Mouse (Mus musculus) heart, embryonic 13.5 days (tissue): Measurements from ENCODE around the gene Tanc1. TPM values are rescaled to one million over a fixed set of nuclear protein-coding genes. Genes with fewer than 3 reads are reported as not detected.

ENCODE experiments used
- ATAC-seq: fragments of 200-750 bp; cut with Nextera tagmentation; 2 replicates; pipeline ENCODE4 v1.8.0; 2017; ENCODE audit warnings: moderate TSS enrichment; ENCODE audit not compliant: insufficient number of reproducible peaks, low FRiP score, low TSS enrichment; ENCODE audit errors: extremely low read depth
- H3K27ac ChIP-seq: fragments of 300-500 bp; sonication (generic); replicated peaks from 2 replicates; pipeline ENCODE4 v1.5.1; 2015; ENCODE audit warnings: moderate library complexity, mild to moderate bottlenecking, inconsistent platforms
- H3K27me3 ChIP-seq: fragments of 300-500 bp; sonication (generic); replicated peaks from 2 replicates; pipeline ENCODE4 v1.6.1; 2015; ENCODE audit warnings: mild to moderate bottlenecking, inconsistent platforms
- H3K36me3 ChIP-seq: fragments of 300-500 bp; sonication (generic); 2 replicates; pipeline ENCODE4 v1.6.1; 2015; ENCODE audit warnings: mild to moderate bottlenecking, inconsistent platforms
- H3K4me1 ChIP-seq: fragments of 300-500 bp; sonication (generic); 2 replicates; pipeline ENCODE4 v1.6.1; 2015; ENCODE audit warnings: inconsistent platforms
- H3K4me2 ChIP-seq: fragments of 300-500 bp; sonication (generic); 2 replicates; pipeline ENCODE4 v1.6.1; 2015; ENCODE audit warnings: inconsistent platforms, mild to moderate bottlenecking, moderate library complexity
- H3K4me3 ChIP-seq: fragments of 300-500 bp; sonication (generic); 2 replicates; pipeline ENCODE4 v1.5.1; 2015; ENCODE audit warnings: moderate library complexity, mild to moderate bottlenecking, inconsistent platforms
- H3K9ac ChIP-seq: fragments of 300-500 bp; sonication (generic); 2 replicates; pipeline ENCODE4 v1.6.1; 2015; ENCODE audit warnings: inconsistent platforms, mild to moderate bottlenecking, moderate library complexity
- H3K9me3 ChIP-seq: fragments of 300-500 bp; sonication (generic); 2 replicates; pipeline ENCODE4 v1.6.1; 2016; ENCODE audit warnings: inconsistent platforms
- WGBS: fragments of 180-500 bp; shearing (Covaris S2); methylation state at CpG from one replicate; pipeline ENCODE4 v1.1.7; 2015; ENCODE audit warnings: mixed read lengths; 5-methylcytosine and 5-hydroxymethylcytosine counted together
- polyA plus RNA-seq: library from polyadenylated mRNA; unstranded; fragments of >200 nt; fragmentation: Nextera tagmentation; extraction: Ambion mirVana; gene quantifications from 2 replicates; pipeline ENCODE4 v1.2.1, GENCODE M21; 2015

Gene Tanc1
- polyA plus RNA-seq, 1 experiment from 2014 or later = 25.0 TPM

- ATAC-seq = no peak
Measured at GRCm38 (mm10) chr2:59876482-59876881, 264.6 kb downstream of the Tanc1 start.

DNA sequence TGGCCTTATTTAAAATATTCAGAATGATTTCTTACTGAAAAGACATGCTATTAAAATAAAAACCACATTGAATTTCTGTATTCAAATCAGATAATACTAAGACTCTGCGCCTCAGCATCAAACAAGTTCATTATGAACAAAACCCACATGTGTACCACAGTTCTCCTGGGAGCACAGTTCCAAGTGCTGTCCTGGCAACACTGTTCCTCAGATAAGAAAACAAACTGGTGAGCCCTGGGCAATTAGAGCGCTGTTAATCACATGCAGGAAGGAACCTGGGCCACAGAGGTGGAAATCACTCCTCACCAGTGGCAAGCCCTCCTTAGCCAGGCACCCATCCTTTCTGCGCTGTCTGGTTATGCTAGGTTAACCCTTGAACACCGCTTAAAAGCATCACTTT lies 265.5 kb downstream of the Tanc1 start:
- H3K27me3 ChIP-seq = no peaks in the 10 kb centered on the region
- H3K36me3 ChIP-seq = peaks cover 63% of the 10 kb centered on the region
- peaks cover 15% of the 10 kb centered on the region for H3K4me1 ChIP-seq
- H3K27ac ChIP-seq = no peak overlapping the region
- WGBS = 82% methylated on average over 4 of the region's 4 CpGs
- H3K9me3 ChIP-seq = peaks cover 5% of the 10 kb centered on the region; the same call in 1 of the 2 replicates
- H3K9ac ChIP-seq = no peak overlapping the region
- no peak for ATAC-seq
- H3K4me2 ChIP-seq = no peak overlapping the region
- no peak overlapping the region for H3K4me3 ChIP-seq

More at GRCm38 (mm10) chr2:59876482-59876881, 264.6 kb downstream of the Tanc1 start:
- peaks cover 5% of the 10 kb centered on the region; the same call in 1 of the 2 replicates for H3K9me3 ChIP-seq
- H3K27me3 ChIP-seq = no peaks in the 10 kb centered on the region
- H3K4me1 ChIP-seq = peaks cover 11% of the 10 kb centered on the region
- H3K4me3 ChIP-seq = no peak overlapping the region
- no peak overlapping the region for H3K4me2 ChIP-seq
- H3K36me3 ChIP-seq = peaks cover 71% of the 10 kb centered on the region
- WGBS = 86% methylated on average over 15 of the region's 15 CpGs
- H3K27ac ChIP-seq = no peak overlapping the region
- no peak overlapping the region for H3K9ac ChIP-seq

DNA sequence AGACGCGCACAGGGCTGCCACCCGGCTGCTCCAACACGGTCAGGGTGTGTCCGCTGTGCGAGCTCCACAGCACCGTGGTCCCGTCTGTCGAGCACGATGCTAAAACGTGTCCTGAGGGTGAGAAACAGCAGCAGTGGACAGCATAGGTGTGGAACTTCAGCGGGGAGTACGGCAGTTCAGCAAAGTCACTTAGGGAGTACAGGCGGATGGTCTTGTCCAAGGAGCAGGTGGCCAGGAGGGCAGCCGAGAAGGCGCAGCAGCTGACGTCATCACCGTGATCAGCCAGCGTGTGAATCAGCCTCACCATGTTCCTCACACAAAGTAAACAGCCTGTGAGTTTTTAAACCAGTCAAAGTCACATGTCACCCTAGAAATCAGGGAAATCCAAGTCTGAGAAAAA lies 266.4 kb downstream of the Tanc1 start:
- Histone ChIP-seq H3K27ac (no peak overlapping the region), H3K4me3 (no peak overlapping the region), H3K4me2 (no peak overlapping the region), H3K36me3 (peaks cover 54% of the 10 kb centered on the region), H3K9ac (no peak overlapping the region), H3K4me1 (peaks cover 20% of the 10 kb centered on the region), H3K27me3 (no peaks in the 10 kb centered on the region), H3K9me3 (peaks cover 5% of the 10 kb centered on the region; the same call in 1 of the 2 replicates)
- ATAC-seq = no peak
- 65% methylated on average over 19 of the region's 19 CpGs for WGBS

GRCm38 (mm10) chr2:59881404-59881803 lies 269.6 kb downstream of the Tanc1 start:
- WGBS = 36% methylated on average over 6 of the region's 6 CpGs
- H3K4me3 ChIP-seq = peak overlapping the region; percentile 79

DNA sequence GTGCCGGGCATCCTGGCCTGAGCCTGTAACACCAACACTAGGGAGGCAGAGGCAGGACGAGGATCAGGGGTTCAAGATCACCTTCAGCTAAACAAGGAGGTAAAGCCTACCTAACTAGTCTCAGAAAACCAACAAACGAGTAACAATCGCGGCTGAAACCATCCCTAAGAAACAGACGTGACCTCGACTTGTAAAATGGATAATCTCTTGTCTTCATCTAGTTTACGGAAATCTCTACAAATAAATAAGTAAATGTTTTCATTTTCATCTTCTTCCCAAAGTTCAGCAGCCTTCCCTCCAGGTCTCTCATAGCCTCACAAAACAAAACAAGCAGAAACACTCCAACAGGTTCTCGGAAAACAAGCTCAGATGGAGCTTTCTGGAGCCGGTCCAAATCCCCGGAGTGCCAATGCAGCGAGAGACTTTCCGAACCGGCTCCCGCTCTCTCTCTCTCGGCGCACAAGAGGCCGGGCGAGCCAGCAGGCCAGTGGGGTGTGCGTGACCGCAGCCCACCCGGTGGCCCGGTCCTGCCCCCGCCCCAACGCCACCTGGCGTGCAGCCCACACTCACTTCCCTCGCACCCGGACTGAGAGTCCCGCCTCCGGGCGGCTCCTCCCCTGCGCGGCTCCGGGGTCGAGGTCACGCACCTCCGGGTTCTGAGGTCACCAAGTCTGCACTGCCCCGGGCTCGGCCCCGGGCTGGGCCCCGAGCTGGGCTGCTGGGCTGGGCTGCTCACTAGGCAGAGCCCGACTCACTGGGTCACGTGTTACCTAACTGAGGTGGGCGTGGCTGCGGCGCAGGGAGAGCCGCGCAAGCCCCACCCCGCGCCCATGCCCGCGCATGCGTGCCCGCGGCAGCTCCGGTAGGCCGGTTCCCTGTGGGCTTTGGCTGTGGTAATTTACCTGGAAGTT lies 270.2 kb downstream of the Tanc1 start, which contains the start of gene Wdsub1:
Gene Wdsub1, minus strand, starts transcription at position 761 of the 911 bp plus-strand sequence.
- peaks cover 5% of the 10 kb centered on the region; the same call in 1 of the 2 replicates for H3K9me3 ChIP-seq
- ATAC-seq = peak; percentile 99
- H3K36me3 ChIP-seq = peaks cover 27% of the 10 kb centered on the region
- H3K27ac ChIP-seq = peak within 1 kb of the TSS; percentile 85
- no peaks in the 10 kb centered on the region for H3K27me3 ChIP-seq
- WGBS = 3% methylated on average over 57 of the region's 57 CpGs
- H3K4me1 ChIP-seq = peaks cover 21% of the 10 kb centered on the region
- H3K4me3 ChIP-seq = peak within 1 kb of the TSS; percentile 79
- peak within 1 kb of the TSS; percentile 74 for H3K4me2 ChIP-seq
- peak within 1 kb of the TSS; percentile 88 for H3K9ac ChIP-seq

More at GRCm38 (mm10) chr2:59881404-59881803, 269.6 kb downstream of the Tanc1 start:
- H3K4me2 ChIP-seq = peak overlapping the region; percentile 74
- peaks cover 31% of the 10 kb centered on the region for H3K36me3 ChIP-seq
- H3K27me3 ChIP-seq = no peaks in the 10 kb centered on the region
- ATAC-seq = no peak
- peaks cover 5% of the 10 kb centered on the region; the same call in 1 of the 2 replicates for H3K9me3 ChIP-seq
- H3K9ac ChIP-seq = peak overlapping the region; percentile 88
- H3K27ac ChIP-seq = peak overlapping the region; percentile 85
- peaks cover 21% of the 10 kb centered on the region for H3K4me1 ChIP-seq

- WGBS = 56% methylated on average over 8 of the region's 8 CpGs
- ATAC-seq = no peak
- Histone ChIP-seq H3K27me3 (no peaks in the 10 kb centered on the region), H3K4me3 (peak overlapping the region; percentile 79), H3K9ac (no peak overlapping the region; the same call in 1 of the 2 replicates), H3K27ac (peak overlapping the region; percentile 20; the same call in 1 of the 2 replicates), H3K9me3 (peaks cover 5% of the 10 kb centered on the region; the same call in 1 of the 2 replicates), H3K4me1 (peaks cover 18% of the 10 kb centered on the region), H3K4me2 (peak overlapping the region; percentile 74), H3K36me3 (peaks cover 23% of the 10 kb centered on the region)
Measured at GRCm38 (mm10) chr2:59882742-59883281, 271.0 kb downstream of the Tanc1 start.

DNA sequence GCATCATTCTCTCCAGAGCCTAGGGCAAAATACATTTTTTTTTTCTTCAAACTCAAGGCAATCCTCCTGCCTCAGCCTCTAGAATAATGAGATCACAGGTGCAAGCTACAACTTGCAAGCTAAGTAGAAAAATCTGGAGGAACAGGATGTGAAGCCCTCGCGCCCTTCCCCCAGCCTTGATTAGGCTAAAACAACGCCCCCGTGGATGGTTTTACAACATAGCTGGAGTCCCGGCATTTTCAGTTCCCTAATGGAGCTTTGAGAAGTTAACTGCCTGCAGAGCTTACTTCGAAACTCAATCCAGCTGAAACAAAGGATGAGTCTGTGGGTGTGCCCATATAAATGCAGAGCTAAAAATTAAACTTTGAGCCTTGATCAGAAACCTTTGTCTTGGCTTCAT lies 277.9 kb downstream of the Tanc1 start:
- Histone ChIP-seq H3K4me1 (no peaks in the 10 kb centered on the region), H3K9me3 (no peaks in the 10 kb centered on the region), H3K27ac (no peak overlapping the region), H3K4me2 (no peak overlapping the region), H3K27me3 (no peaks in the 10 kb centered on the region), H3K9ac (no peak overlapping the region), H3K36me3 (peaks cover 30% of the 10 kb centered on the region), H3K4me3 (no peak overlapping the region)
- ATAC-seq = no peak
- WGBS = 82% methylated on average over 6 of the region's 6 CpGs

Other genes starting within 250 kb of the Tanc1 start
- gene Dapl1, start 127.4 kb upstream of the Tanc1 start, polyA plus RNA-seq = 0.94 TPM in 1 of 2 replicates, not detected in the other